Mouse (Mus musculus): ENCODE measurements around the gene Prickle2.

Gene Prickle2

GRCm38 (mm10) chr6:92512001-92512400 is 194.0 kb downstream of the Prickle2 start:
- no peak for DNase-seq (ENCODE audit: low read depth)

DNA sequence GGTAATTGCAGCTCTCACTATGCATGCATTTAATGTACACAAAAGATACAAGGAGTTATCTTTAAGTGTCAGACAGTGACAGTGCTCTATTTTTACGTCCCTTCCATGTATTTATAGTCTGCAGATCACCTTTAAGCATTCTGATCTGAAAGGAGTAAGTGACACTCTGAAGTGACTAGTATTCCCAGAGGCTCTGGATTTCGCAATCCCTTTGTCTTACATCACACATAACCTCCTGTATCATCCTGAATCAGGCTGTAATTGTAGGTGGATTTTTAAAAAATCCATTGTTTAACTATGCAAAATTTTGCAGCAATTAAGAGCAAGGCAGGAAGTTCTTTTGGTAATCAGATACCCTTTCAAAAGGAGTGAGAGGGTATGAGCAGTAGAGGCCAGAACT is 196.2 kb downstream of the Prickle2 start:
- no peak for DNase-seq (ENCODE audit: low read depth)

DNA sequence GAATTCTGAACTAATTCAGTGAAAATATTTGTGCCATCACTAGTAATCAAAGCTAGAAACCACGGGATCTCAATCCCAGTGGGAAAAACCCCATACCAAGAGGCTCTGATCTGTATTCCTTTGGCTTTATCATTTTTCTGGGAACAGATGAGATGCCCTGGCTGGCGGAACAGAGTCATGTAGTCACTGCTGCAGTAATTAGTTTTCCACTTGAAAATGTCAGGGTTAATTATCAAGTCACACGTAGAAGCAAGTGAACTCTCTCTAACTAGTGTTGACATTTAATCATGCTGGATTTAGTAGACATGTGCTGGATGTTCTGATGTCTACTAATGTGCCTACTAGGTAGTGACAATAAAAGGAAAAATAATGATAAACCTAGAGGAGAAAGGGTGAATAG is 199.7 kb downstream of the Prickle2 start:
- no peak for DNase-seq (ENCODE audit: low read depth)

DNA sequence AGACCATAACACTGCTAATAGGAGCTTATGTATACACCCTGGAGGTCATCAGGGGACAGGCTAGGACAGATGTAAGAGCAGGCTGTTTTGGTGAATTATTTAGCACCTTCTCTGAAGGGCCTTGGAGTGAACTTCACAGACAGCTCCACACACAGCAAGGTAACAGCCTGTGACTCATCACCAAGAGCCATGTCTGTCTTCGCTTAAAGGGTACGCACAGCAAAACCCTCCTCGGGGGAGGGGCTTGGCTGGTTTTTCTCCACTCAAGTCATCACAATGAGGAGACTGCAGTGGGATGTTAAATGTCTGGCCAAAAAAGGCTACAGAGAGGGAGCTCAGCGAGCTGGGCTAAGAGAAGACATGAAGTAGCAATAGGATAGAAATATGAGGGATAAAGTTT is 206.5 kb downstream of the Prickle2 start:
- DNase-seq (ENCODE audit: low read depth): no peak

DNA sequence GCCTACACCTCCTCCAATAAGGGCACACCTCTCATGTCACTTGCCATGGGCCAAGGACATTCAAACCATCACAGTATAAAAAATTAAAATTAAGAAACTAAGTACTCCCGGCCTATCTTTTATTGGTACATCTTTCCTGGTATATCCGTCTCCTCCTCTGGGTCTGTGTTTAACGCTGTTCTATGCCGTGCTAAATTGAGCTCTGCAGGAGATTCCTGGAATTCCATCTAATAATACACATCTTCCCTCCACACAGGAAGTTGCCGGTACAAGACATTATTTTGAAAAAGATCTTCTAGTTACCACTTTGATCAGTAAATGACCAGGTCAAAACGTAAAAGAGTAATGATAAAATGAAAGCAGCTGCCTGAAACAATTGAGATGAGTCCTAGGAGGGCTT is 207.4 kb downstream of the Prickle2 start:
- no peak for DNase-seq (ENCODE audit: low read depth)

DNA sequence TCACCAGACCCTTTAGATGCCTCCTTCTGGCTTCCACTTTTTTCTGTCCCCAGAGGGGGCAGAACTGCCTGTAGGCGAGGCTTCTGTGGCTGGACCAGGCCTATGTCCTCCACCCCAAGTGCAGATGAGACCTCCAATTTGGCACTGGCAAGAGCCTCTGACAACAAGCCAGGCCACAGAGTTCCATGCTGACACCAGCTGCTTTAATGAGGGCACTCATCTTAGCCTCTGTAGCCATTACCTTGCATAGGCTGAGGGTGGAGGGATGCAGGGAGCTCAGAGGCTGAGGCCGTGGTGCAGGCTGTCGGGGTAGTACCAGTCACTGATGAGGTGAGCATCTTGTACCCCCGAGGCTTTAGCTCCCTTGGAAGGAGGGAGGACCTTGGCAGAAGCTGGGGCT is 208.7 kb downstream of the Prickle2 start:
- no peak for DNase-seq (ENCODE audit: low read depth)

DNA sequence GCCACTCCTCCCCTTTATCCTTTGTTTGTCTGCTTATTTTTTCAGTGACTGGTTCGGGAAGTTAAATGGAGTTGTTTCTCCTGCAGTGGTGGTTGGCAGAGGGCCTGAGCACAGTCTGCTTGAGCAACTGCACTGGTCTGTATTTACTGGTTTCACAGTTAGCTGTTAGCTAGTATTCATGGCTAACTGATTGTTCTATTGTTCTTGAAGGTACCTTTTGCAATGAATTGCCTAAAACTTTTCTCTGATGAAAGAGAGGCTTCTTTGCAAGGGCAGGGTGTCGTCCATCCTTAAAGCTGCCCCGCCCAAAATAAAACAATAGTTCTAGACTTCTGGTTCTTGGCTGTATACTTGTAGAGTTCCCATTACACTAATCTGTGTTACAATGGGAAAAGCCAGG is 210.5 kb downstream of the Prickle2 start:
- no peak for DNase-seq (ENCODE audit: low read depth)

DNA sequence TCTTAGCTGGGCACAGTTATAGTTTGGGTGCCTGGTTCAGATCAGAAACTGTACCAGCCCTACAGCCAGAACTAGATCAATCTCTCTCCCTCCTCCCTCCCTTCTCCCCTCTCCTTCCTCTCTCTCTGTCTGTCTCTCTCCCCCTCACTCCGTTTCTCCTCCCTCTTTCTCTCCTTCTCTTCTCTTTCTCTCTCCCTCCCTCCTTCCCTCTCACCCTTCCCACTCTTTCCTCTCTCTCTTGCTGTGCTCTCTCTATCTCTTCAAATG is 224.3 kb downstream of the Prickle2 start:
- no peak for DNase-seq (ENCODE audit: low read depth)

DNA sequence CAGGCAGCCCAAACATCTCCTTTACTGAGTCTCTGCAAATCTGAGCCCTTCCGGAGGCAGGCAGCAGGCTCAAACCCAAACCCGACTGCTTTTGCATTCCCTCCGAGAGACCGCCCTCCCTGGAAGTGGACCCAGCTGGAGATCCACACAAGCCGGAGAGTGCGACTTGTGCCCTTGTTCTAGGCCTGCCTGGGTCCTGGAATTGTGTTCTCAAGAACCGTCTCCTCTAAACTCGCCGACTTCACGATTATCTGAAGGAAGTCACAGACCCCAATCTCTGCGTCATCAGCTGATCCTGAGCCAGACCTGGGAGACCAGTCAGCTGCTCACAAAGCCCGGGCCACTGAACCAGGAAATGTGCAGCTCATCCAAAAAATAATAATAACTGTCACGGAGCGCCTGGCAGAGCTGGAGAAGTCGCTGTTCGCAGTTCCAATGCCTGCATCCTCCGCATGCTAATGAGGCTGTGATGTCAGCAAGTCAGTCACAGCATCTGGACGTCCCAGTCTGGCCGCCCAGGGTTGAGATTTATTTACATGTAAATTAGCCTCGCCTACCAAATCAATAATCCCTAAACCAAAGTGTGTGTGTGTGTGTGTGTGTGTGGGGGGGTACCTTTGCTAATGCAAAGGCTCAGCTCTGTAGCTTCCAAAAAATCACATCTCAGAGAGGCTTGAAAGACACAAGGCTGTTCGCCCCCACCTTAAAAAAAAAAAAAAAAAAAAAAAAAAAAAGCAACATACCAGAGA is 224.8 kb downstream of the Prickle2 start:
- no peak for DNase-seq (ENCODE audit: low read depth)

GRCm38 (mm10) chr6:92478612-92479011 is 227.3 kb downstream of the Prickle2 start:
- no peak for DNase-seq (ENCODE audit: low read depth)

DNA sequence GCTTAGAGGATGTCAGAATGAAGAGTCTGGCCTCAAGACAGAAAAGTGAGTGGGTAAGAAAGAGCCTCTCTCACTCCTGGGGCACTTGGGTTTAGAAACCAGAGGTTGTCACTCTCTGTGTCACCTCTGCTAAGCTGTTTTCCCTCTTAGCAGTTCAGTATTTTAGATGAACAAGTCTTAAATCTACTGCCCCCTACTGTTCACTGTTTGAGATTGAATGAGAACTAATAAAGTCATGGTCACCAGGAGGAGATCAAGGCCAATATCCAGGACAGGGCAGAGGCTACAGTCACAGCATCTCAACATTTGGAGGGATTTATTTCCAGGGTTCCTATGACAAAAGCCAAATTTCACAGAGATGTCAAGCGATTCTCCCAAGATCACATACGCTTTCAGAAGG is 228.3 kb downstream of the Prickle2 start:
- DNase-seq (ENCODE audit: low read depth): no peak

- DNase-seq (ENCODE audit: low read depth): no peak
These were observed 236.5 kb downstream of the Prickle2 start for GRCm38 (mm10) chr6:92469456-92469855.

GRCm38 (mm10) chr6:92468892-92469291 is 237.1 kb downstream of the Prickle2 start:
- DNase-seq (ENCODE audit: low read depth): no peak

- DNase-seq (ENCODE audit: low read depth): no peak
These were observed 237.6 kb downstream of the Prickle2 start for GRCm38 (mm10) chr6:92468383-92468791.

DNA sequence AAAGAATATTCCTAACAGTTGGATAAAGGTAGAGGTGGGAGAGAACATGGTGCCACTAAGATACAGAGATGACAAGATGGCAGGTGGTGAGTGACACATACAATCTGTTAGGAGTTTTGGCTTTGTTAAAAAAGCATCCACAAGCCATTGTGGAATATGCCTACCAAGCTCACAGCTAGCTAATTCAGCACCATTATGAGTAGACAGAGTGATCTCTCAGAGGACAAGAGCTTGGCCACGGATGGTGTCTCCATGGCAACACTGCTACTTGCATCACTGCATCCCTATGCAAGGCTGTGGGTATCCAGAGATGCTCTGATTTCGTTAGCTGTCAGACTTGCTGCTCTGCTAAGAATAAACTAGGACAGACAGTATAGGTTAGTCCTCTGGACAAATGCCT is 238.6 kb downstream of the Prickle2 start:
- DNase-seq (ENCODE audit: low read depth): no peak

DNA sequence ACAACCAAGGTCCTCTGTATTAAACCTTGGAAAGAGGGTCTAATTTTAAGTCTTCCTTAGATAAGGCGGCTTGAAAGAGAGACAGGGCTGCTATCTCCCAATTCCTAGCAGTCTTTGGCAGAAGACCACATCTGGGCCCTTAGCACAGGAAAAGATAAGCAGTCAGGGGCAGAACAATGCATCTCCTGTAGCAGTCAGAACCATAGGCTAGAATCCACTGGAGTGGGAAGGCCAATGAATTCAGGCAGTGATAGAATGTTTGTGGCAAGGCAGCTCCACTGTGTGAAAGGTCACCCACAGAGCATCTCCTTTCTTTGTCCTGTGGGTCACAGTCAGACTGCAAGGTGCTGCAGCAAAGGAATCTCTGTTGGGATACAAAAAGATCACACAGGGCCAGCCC is 240.3 kb downstream of the Prickle2 start:
- DNase-seq (ENCODE audit: low read depth): no peak

DNA sequence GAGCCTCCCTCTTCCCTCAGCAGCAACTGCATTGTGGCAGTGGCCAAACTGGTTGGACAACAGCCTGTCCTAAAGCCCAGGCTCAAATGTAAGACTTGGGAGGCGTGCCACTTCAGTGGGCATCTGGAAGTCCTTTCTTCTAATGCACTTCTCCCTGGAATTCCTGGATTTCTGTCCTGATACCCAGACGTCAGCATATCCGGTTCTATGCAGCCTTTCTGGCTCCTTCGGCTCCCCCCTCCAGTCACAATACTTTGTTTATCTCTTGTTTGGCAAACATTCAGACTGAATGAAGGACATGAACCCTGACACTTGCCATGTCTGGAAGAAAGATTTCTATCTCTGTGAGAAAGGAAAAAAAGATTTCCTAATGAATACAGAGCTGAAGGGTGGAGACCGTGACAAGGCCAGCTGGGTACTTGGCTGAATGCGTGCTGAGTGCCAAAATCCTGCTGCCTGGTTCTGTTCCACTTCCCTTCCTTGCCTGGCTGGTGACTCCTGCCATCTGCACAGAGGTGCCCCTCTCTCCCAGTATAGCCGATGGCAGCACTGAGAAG is 241.1 kb downstream of the Prickle2 start:
- no peak for DNase-seq (ENCODE audit: low read depth)

GRCm38 (mm10) chr6:92463768-92464167 is 242.2 kb downstream of the Prickle2 start:
- DNase-seq (ENCODE audit: low read depth): no peak

DNA sequence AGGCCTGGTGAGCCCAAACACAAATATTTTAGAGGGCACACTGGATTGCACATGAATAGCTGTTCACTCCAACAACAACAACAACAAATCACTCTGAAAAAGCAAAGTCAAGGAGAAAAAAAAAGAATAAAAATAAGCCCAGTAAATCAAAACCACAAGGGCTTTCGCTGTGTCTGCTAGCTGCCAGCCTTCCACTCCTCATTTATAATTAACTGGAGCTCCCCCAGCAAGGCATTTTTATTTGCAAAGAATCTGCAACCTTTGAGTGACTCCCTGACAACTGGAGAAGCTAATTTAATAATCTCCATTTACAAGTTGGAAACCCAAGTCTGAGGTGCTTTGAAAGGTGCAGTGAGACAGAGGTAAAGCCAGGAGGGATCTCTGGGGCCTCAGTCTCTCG is 245.2 kb downstream of the Prickle2 start:
- DNase-seq (ENCODE audit: low read depth): no peak

DNA sequence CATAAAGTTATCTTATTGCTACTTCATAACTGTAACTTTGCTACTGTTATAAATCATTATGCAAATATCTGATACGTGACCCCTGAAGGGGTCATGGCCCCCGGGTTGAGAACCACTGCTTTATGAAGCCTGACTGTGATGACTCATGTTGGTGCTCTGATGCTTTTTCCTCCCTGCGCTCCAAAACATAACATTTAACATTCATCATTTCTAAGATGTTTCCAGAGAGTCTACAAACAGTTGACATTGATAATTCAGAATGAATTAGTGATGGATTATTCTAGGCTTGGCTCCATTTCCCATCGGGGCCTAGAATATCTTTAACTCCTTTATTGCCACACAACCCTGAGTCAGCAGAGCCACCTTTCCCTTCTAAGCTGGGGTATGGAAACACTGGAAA is 247.9 kb downstream of the Prickle2 start:
- no peak for DNase-seq (ENCODE audit: low read depth)

DNA sequence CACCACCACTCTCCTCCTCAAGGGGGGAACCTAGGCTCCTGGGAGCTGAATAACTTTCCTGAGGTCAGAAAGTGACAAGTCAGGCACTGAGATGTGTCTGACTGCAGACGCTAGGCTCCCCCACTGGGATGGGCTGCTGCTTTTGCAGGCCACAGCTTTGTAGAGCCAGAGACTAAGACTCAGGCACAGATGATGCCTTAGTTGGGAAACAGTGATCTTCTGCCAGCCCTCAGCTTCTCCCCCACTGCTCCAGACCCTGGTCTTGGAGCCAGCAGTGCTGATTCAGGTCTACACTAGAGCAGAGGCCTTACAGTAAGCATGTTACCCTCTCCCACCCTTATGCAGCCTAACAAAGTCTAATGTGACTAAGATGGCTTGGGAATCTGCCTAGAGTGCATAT is 254.5 kb downstream of the Prickle2 start:
- no peak for DNase-seq (ENCODE audit: low read depth)

GRCm38 (mm10) chr6:92449956-92450355 is 256.0 kb downstream of the Prickle2 start:
- no peak for DNase-seq (ENCODE audit: low read depth)

- DNase-seq (ENCODE audit: low read depth): no peak
These were observed 259.3 kb downstream of the Prickle2 start for GRCm38 (mm10) chr6:92446662-92447061.

- DNase-seq (ENCODE audit: low read depth): peak; percentile 30
These were observed 264.8 kb downstream of the Prickle2 start for GRCm38 (mm10) chr6:92441205-92441604.
